Mouse (Mus musculus): Measurements from ENCODE around the gene Arhgef28.

DNA sequence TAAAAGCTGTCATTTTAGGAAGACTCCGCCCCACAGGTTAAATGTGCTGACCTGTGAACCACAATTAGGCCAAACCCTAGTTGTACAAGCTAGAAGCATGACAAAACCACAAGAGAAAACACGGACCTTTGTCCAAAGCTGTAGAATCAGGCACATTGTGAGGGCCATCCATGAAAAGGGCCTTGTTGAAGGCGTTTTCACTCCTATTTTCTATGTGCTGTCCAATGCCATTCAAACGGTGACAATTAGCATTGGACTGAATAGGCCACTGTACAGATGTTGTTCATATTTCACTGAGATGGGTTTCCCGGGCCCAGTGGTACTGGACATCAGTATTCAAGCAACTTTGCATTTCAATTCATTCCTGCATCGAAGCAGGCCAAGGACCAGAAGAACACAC lies 33.2 kb downstream of the Arhgef28 start:
- TF ChIP-seq CTCF (IDR thresholded peaks at IDR 0.05; ENCODE audit: extremely low read depth, insufficient read depth, low read length) (no peak), POLR2A (IDR thresholded peaks at IDR 0.05; ENCODE audit: extremely low read depth, insufficient read depth, low read length) (no peak)
